Mouse (Mus musculus): ENCODE measurements around the gene H3f3b. TPM values are rescaled to one million over a fixed set of nuclear protein-coding genes. Genes with fewer than 3 reads are reported as not detected.

Gene H3f3b
- total RNA-seq, 2 experiments from 2014 or later: 281 to 291 TPM

- peak; percentile 40 to 53 for DNase-seq (ENCODE audit: extremely low spot score in 1 of 2, low spot score in 1 of 2)
Measured at GRCm38 (mm10) chr11:116004840-116005700, 22.7 kb downstream of the H3f3b start.

GRCm38 (mm10) chr11:116004186-116004823, 23.5 kb downstream of the H3f3b start:
- no peak for DNase-seq (ENCODE audit: extremely low spot score in 1 of 2, low spot score in 1 of 2)

- DNase-seq (ENCODE audit: extremely low spot score in 1 of 2, low spot score in 1 of 2): no peak
Measured at GRCm38 (mm10) chr11:116002894-116003293, 24.9 kb downstream of the H3f3b start.

DNA sequence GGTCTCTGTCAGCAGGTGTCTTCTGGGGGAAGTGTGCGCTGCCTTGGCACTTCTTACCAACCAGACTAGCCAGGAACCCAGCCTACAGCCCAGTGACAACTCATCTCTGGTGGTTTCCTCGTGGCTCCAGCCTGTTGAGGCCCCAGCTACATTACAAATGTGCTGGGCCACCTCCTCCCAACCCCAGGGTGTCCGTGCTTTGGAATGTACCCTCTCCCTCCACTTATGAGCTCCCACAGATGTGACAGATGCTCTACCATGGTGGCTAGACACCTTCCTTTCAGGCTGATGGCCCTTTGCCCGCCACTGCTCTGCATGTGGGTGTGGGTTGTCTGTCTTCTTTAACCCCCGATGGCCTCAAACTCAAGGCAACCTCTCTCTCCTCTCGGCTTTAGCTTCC, 26.0 kb downstream of the H3f3b start:
- DNase-seq (ENCODE audit: extremely low spot score in 1 of 2, low spot score in 1 of 2): no peak

- DNase-seq (ENCODE audit: extremely low spot score in 1 of 2, low spot score in 1 of 2): no peak
Measured at GRCm38 (mm10) chr11:116000607-116001006, 27.2 kb downstream of the H3f3b start.

DNA sequence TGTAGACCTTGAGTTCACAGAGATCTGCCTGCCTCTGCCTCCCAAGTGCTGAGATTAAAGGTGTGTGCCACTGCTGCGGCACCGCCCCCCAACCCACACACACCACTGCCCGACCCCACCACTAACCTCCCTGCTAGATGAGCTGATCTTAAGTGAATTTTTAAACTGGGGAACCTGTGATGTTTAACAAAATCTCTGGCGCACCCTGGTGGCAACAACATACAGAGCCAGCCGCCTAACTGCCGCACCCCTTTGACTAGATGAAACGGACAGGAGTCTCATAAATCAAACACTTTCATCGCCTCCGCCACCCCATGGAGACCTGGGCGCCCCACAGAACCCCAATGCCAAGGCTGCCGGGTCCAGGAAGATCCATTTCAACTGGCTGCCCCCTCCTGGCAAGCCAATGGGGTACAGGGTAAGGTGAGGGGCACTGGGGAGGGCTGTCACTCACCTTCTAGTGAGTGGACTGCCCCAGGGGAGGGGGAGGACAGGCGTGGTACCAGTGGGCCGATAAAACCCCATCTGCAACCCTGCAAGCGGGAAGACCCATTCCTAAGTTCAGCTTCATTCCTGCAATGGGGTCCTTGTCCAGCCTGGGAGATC, 28.1 kb downstream of the H3f3b start:
- peak; percentile 48 to 86 for DNase-seq (ENCODE audit: extremely low spot score in 1 of 2, low spot score in 1 of 2)

DNA sequence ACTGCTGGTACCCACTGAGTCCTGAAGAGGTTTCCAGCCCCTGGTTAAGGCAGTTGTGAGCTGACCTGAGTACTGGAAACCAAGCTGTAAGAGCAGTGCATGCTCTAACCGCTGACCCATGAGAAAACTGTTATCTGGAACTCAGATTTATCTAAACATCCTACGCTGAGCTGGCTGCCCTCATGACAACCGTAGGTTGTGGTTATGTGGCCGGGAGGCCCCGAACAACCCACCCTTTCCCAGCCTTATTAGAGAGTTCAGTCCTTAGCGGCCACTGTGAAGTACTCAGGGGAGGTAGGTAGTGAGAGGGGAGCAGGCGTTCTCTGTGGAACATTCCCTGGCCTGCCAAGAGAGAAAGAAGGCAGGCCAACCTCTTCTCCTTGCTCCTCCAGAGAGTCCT, 28.7 kb downstream of the H3f3b start:
- DNase-seq (ENCODE audit: extremely low spot score in 1 of 2, low spot score in 1 of 2): no peak

- DNase-seq (ENCODE audit: extremely low spot score in 1 of 2, low spot score in 1 of 2): no peak
Measured at GRCm38 (mm10) chr11:115997662-115998061, 30.1 kb downstream of the H3f3b start.

DNA sequence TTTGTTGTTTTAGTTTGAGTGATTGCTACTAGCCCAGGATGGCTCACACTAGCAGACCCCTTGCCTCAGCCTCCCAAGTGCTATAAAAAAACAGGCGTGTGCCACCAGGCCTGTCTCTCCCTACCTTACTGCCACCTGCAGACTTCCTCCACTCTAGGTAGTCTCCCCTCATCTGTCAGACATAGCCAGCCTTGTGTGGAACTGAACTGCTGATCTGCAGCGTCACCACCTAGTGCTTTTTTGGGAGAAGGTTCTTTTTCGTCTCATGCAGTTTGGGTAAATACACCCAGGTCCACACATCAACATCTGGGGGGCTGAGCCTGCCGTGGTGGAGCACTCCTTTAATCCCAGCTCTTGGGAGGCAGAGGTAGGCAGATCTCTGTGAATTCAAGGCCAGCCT, 30.7 kb downstream of the H3f3b start:
- no peak for DNase-seq (ENCODE audit: extremely low spot score in 1 of 2, low spot score in 1 of 2)

- no peak for DNase-seq (ENCODE audit: extremely low spot score in 1 of 2, low spot score in 1 of 2)
Measured at GRCm38 (mm10) chr11:115995256-115995655, 32.5 kb downstream of the H3f3b start.

- no peak for DNase-seq (ENCODE audit: extremely low spot score in 1 of 2, low spot score in 1 of 2)
Measured at GRCm38 (mm10) chr11:115992098-115992497, 35.7 kb downstream of the H3f3b start.

DNA sequence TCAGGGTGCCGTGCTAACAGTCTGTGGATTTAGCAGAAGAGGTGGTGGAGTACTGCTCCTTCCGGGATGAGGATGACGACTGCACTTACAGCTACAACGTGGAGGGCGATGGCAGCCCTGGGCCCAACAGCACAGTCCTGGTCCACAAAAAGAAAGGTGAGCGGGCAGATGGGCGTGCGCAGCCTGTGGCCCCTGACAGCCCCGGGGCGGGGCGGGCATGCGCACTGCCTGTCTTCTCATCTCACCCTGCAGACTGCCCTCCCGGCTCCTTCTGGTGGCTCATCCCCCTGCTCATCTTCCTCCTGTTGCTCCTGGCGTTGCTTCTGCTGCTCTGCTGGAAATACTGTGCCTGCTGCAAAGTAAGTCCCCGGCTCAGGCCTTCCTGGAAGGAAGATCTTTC, 38.1 kb downstream of the H3f3b start:
- no peak for DNase-seq (ENCODE audit: extremely low spot score in 1 of 2, low spot score in 1 of 2)

DNA sequence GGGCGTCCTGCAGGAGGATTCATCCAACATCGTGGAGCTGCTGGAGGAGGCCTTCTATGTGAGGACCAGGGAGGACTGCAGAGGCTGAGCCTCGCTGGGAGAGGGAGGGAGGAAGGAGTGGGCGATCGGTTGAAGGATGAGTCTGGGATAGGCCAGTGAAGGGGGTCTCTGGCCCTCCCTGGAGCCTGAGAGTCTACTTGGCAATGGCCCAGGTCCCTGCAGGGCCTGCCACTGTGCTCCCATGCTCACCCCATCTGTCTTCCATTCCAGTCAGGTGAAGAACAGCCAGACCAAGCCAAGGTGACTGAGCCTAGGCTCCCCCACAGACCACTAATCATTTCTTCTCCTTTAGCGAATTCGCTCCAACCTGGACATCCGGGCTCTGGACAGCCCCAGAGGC, 44.5 kb downstream of the H3f3b start:
- DNase-seq (ENCODE audit: extremely low spot score in 1 of 2, low spot score in 1 of 2): no peak

- no peak for DNase-seq (ENCODE audit: extremely low spot score in 1 of 2, low spot score in 1 of 2)
Measured at GRCm38 (mm10) chr11:115982472-115982871, 45.3 kb downstream of the H3f3b start.

- no peak for DNase-seq (ENCODE audit: extremely low spot score in 1 of 2, low spot score in 1 of 2)
Measured at GRCm38 (mm10) chr11:115975544-115975943, 52.2 kb downstream of the H3f3b start.

DNA sequence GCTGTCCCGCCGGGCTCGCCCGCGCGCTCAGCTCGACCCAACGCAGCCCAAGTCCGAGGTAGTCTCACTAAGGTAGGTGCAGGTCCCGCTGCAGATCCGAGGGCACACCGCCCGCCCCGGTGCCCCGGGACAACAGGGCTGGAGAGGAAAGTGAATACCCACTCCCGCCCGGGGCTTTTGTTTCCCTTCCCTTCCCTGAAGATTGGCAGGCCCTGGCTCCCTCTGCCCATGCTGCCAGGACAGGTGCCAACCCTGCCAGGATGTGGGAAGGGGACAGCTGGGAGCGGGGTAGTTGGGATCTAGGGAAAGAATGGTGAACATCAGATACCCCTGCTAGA, 52.7 kb downstream of the H3f3b start:
- DNase-seq (ENCODE audit: extremely low spot score in 1 of 2, low spot score in 1 of 2): no peak

GRCm38 (mm10) chr11:115974309-115975082, 53.3 kb downstream of the H3f3b start, which contains the start of gene Itgb4:
Gene Itgb4, plus strand, starts transcription at chr11:115974709.
- no peak for DNase-seq (ENCODE audit: extremely low spot score in 1 of 2, low spot score in 1 of 2)
